Mouse (Mus musculus) intestine, embryonic 14.5 days (tissue): ENCODE measurements around the gene Jade2. TPM values are rescaled to one million over a fixed set of nuclear protein-coding genes. Genes with fewer than 3 reads are reported as not detected.

ENCODE experiments used
- ATAC-seq: fragments of 200-750 bp; cut with Nextera tagmentation; replicated peaks from 2 replicates; pipeline ENCODE4 v1.8.0; 2017; ENCODE audit warnings: low read depth, moderate number of reproducible peaks, moderate TSS enrichment, moderate library complexity; ENCODE audit not compliant: low FRiP score, low TSS enrichment
- DNase-seq: peaks from one replicate; pipeline ENCODE4 v3.0.0-alpha.2; 2018; ENCODE audit warnings: low spot score
- H3K27ac ChIP-seq: fragments of 300-500 bp; sonication (generic); 2 replicates; pipeline ENCODE4 v1.5.1; 2014; ENCODE audit warnings: low read depth, mild to moderate bottlenecking, control low read depth
- H3K27me3 ChIP-seq: fragments of 300-500 bp; sonication (generic); replicated peaks from 2 replicates; pipeline ENCODE4 v1.6.1; 2014; ENCODE audit warnings: low read length, control low read depth; ENCODE audit not compliant: control insufficient read depth, insufficient read depth
- H3K36me3 ChIP-seq: fragments of 300-500 bp; sonication (generic); 2 replicates; pipeline ENCODE4 v1.6.1; 2014; ENCODE audit warnings: low read length, control low read depth; ENCODE audit not compliant: control insufficient read depth, insufficient read depth
- H3K4me1 ChIP-seq: fragments of 300-500 bp; sonication (generic); replicated peaks from 2 replicates; pipeline ENCODE4 v1.6.1; 2014; ENCODE audit warnings: low read length, control low read depth, mixed read lengths; ENCODE audit not compliant: control insufficient read depth, insufficient read depth
- H3K4me2 ChIP-seq: fragments of 300-500 bp; sonication (generic); 2 replicates; pipeline ENCODE4 v1.6.1; 2014; ENCODE audit warnings: low read length
- H3K4me3 ChIP-seq: fragments of 300-500 bp; sonication (generic); 2 replicates; pipeline ENCODE4 v1.5.1; 2014; ENCODE audit warnings: low read depth, low read length, control low read depth, mixed read lengths
- H3K9ac ChIP-seq: fragments of 300-500 bp; sonication (generic); 2 replicates; pipeline ENCODE4 v1.6.1; 2014; ENCODE audit warnings: mild to moderate bottlenecking, low read length
- H3K9me3 ChIP-seq: fragments of 300-500 bp; sonication (generic); 2 replicates; pipeline ENCODE4 v1.6.1; 2016; ENCODE audit warnings: low read length, control low read depth; ENCODE audit not compliant: control insufficient read depth
- WGBS: fragments of 180-500 bp; shearing (Covaris S2); extraction: QIAGEN DNeasy Blood & Tissue Kit; methylation state at CpG from one replicate; pipeline ENCODE4 v1.1.7; 2014; 5-methylcytosine and 5-hydroxymethylcytosine counted together
- polyA plus RNA-seq: library from polyadenylated mRNA; unstranded; fragments of >200 nt; fragmentation: Nextera tagmentation; extraction: Ambion mirVana; gene quantifications from 2 replicates; pipeline ENCODE4 v1.2.1, GENCODE M21; 2014

The Jade2 gene
- polyA plus RNA-seq, 1 experiment from 2014 or later, result 0.95 TPM

GRCm38 (mm10) chr11:51852595-51852994, 4.9 kb downstream of the Jade2 start:
- Histone ChIP-seq H3K4me2 (no peak overlapping the region), H3K4me1 (peaks cover 6% of the 10 kb centered on the region), H3K27me3 (no peaks in the 10 kb centered on the region), H3K9ac (no peak overlapping the region), H3K27ac (no peak overlapping the region), H3K36me3 (no peaks in the 10 kb centered on the region), H3K4me3 (no peak overlapping the region), H3K9me3 (no peaks in the 10 kb centered on the region)
- WGBS, result 64% methylated on average over 5 of the region's 5 CpGs
- DNase-seq (no peak), ATAC-seq (no peak)

- no peak overlapping the region for H3K4me2 ChIP-seq
- H3K27me3 ChIP-seq, result no peaks in the 10 kb centered on the region
- no peak overlapping the region for H3K27ac ChIP-seq
- no peak overlapping the region for H3K4me3 ChIP-seq
- WGBS, result 80% methylated on average over 7 of the region's 7 CpGs
- peaks cover 6% of the 10 kb centered on the region for H3K4me1 ChIP-seq
- no peaks in the 10 kb centered on the region for H3K36me3 ChIP-seq
- H3K9me3 ChIP-seq, result no peaks in the 10 kb centered on the region
- no peak overlapping the region for H3K9ac ChIP-seq
- no peak for ATAC-seq
- no peak for DNase-seq
Observed at GRCm38 (mm10) chr11:51852091-51852521, 5.3 kb downstream of the Jade2 start.

GRCm38 (mm10) chr11:51850741-51851330, 6.6 kb downstream of the Jade2 start:
- Histone ChIP-seq H3K9ac (no peak overlapping the region), H3K4me1 (peaks cover 6% of the 10 kb centered on the region), H3K4me2 (no peak overlapping the region), H3K27ac (no peak overlapping the region), H3K36me3 (no peaks in the 10 kb centered on the region; the same call in 1 of the 2 replicates), H3K4me3 (no peak overlapping the region), H3K27me3 (no peaks in the 10 kb centered on the region), H3K9me3 (no peaks in the 10 kb centered on the region)
- WGBS, result 82% methylated on average over 11 of the region's 11 CpGs
- ATAC-seq, result no peak
- DNase-seq, result no peak

- H3K9me3 ChIP-seq, result no peaks in the 10 kb centered on the region
- no peak overlapping the region for H3K27ac ChIP-seq
- H3K4me2 ChIP-seq, result no peak overlapping the region
- WGBS, result 89% methylated on average over 3 of the region's 3 CpGs
- no peak overlapping the region for H3K9ac ChIP-seq
- ATAC-seq, result no peak
- H3K4me3 ChIP-seq, result no peak overlapping the region
- DNase-seq, result no peak
- H3K36me3 ChIP-seq, result no peaks in the 10 kb centered on the region; the same call in 1 of the 2 replicates
- H3K4me1 ChIP-seq, result no peaks in the 10 kb centered on the region
- H3K27me3 ChIP-seq, result no peaks in the 10 kb centered on the region
Observed at GRCm38 (mm10) chr11:51848324-51848723, 9.1 kb downstream of the Jade2 start.

- H3K4me3 ChIP-seq, result no peak overlapping the region
Observed at GRCm38 (mm10) chr11:51847902-51848301, 9.6 kb downstream of the Jade2 start.

GRCm38 (mm10) chr11:51845981-51846883, 11.2 kb downstream of the Jade2 start:
- no peak overlapping the region for H3K9ac ChIP-seq
- no peaks in the 10 kb centered on the region for H3K9me3 ChIP-seq
- no peaks in the 10 kb centered on the region; the same call in 1 of the 2 replicates for H3K36me3 ChIP-seq
- no peak overlapping the region for H3K27ac ChIP-seq
- no peaks in the 10 kb centered on the region for H3K27me3 ChIP-seq
- ATAC-seq (no peak), DNase-seq (no peak)
- H3K4me1 ChIP-seq, result no peaks in the 10 kb centered on the region
- 87% methylated on average over 16 of the region's 16 CpGs for WGBS
- H3K4me2 ChIP-seq, result no peak overlapping the region
- H3K4me3 ChIP-seq, result no peak overlapping the region

More at GRCm38 (mm10) chr11:51847902-51848301, 9.6 kb downstream of the Jade2 start:
- 96% methylated on average over 1 of the region's 1 CpGs for WGBS
- Histone ChIP-seq H3K27ac (no peak overlapping the region), H3K4me2 (no peak overlapping the region), H3K9ac (no peak overlapping the region), H3K4me1 (no peaks in the 10 kb centered on the region), H3K36me3 (no peaks in the 10 kb centered on the region; the same call in 1 of the 2 replicates), H3K27me3 (no peaks in the 10 kb centered on the region), H3K9me3 (no peaks in the 10 kb centered on the region)
- ATAC-seq (no peak), DNase-seq (no peak)

GRCm38 (mm10) chr11:51844529-51845098, 12.8 kb downstream of the Jade2 start:
- ATAC-seq (no peak), DNase-seq (no peak)
- Histone ChIP-seq H3K9ac (no peak overlapping the region), H3K4me3 (no peak overlapping the region), H3K27ac (no peak overlapping the region), H3K9me3 (no peaks in the 10 kb centered on the region), H3K27me3 (no peaks in the 10 kb centered on the region), H3K4me1 (no peaks in the 10 kb centered on the region), H3K4me2 (no peak overlapping the region), H3K36me3 (no peaks in the 10 kb centered on the region; the same call in 1 of the 2 replicates)
- 67% methylated on average over 10 of the region's 10 CpGs for WGBS

- no peak overlapping the region for H3K9ac ChIP-seq
- no peak overlapping the region for H3K27ac ChIP-seq
- no peaks in the 10 kb centered on the region for H3K27me3 ChIP-seq
- no peaks in the 10 kb centered on the region for H3K4me1 ChIP-seq
- H3K36me3 ChIP-seq, result no peaks in the 10 kb centered on the region; the same call in 1 of the 2 replicates
- DNase-seq, result no peak
- H3K9me3 ChIP-seq, result no peaks in the 10 kb centered on the region
- H3K4me2 ChIP-seq, result no peak overlapping the region
- no peak for ATAC-seq
- no peak overlapping the region for H3K4me3 ChIP-seq
Observed at GRCm38 (mm10) chr11:51843898-51844297, 13.6 kb downstream of the Jade2 start.
